Mouse (Mus musculus): ENCODE data around the gene Fut4.
"Not testable (repeated sequence)": the region's sequence is repeated elsewhere in the genome, so short reads cannot be mapped to it uniquely, and the experiment has no call there.

Gene Fut4

GRCm38 (mm10) chr9:14724755-14725420, 27.3 kb downstream of the Fut4 start:
- DNase-seq, result no peak

- no peak for DNase-seq
These were observed 30.6 kb downstream of the Fut4 start for GRCm38 (mm10) chr9:14721610-14722009.

DNA sequence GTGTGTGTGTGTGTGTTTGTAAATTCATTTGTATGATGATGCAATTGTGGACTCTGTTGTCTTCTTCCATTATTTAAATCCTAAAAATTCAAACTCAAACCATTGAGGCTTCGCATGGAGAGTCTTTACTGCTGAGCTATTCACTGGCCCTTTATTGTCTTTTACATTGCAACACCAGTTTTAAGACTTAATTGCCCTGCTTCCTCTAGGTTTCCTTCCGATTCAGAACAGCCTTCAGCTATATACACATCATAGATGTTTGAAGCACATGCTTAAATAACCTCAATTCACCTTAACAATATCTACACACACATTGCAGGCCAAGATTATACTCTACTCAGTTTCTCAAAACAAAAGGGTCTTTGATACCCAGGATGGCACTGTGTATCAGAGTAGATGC, 31.8 kb downstream of the Fut4 start:
- no peak for DNase-seq

GRCm38 (mm10) chr9:14718332-14718691, 33.9 kb downstream of the Fut4 start:
- DNase-seq, result peak; percentile 59

DNA sequence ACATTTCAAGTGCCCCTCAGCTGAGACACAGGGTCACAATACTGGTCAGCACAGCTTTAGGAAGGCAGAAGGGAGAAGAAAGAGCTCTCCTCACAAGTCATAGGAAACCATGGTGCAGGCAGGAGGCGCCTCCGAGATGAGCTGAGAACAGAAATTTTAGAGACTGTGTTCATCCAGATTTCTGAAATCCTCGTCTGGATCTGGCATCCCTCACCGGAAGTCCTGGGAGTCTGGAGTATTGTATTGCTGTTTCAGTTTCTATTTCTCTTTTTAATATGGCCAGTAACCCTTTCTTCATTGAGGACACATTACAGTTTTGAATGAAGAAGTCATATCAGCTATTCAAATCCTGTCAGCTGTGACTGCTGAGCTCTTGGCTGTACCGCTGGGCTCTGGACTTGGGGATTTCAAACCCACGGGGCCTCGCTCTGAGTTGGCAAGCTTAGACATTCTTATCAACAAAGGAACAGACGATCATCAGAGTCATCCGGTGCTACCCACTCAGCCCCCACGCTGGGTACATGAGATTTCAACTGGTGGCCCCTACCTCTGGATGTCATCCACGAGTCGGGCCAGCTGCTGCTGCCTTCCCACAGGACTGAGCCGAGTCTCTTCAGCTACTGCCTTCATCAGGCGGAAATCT, 34.4 kb downstream of the Fut4 start:
- DNase-seq, result peak; percentile 45

DNA sequence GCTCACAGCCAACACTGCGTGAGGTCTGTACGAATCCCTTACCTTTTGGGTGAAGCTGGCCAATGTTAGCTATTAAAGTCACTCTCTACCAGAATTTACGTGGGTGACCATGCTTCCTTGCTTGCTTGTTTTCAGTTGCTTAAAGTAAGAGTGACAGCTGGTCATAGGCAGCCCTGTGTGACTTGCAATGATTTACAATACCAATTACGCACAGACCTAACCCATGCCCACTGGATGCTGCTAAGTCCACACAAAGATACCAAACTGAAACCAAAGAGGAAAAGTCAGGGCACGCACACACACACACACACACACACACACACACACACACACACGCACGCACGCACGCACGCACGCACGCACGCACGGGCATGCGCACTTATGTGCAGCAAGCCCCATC, 36.9 kb downstream of the Fut4 start:
- DNase-seq, result no peak

DNA sequence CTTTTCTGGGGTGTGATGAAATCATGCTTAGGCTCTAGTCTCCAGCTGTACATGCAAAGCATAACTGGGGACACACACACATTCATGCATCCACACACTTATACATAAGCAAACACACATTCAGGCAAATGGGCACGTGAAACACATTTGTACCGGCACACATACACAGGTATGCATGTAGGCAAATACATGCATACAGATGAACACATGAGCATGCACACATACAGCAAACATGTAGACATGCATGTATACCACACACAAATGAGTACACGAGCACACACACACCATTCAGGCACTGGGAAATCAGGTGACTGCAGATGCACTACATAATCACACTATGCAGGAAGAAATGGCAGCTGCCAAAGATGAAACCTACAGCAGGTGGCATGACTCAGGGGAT, 41.3 kb downstream of the Fut4 start:
- no peak for DNase-seq

GRCm38 (mm10) chr9:14705321-14706162, 46.7 kb downstream of the Fut4 start:
- no peak for DNase-seq

DNA sequence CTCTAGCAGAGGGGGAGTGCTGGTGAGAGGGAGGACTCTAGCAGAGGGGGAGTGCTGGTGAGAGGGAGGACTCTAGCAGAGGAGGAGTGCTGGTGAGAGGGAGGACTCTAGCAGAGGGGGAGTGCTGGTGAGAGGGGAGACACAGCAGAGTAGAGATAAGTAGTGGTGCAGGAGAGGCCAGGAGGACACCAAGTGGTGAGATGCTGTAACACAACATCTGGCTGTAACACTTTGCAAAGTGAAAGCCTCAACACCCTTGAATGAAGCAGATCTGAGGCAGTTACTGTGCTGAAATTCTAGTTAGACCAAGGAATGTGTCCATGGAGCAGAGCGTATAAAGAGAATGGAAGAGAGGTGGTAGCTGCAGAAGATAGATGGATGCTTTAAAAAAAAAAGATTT, 51.4 kb downstream of the Fut4 start:
- not testable (repeated sequence) for DNase-seq

DNA sequence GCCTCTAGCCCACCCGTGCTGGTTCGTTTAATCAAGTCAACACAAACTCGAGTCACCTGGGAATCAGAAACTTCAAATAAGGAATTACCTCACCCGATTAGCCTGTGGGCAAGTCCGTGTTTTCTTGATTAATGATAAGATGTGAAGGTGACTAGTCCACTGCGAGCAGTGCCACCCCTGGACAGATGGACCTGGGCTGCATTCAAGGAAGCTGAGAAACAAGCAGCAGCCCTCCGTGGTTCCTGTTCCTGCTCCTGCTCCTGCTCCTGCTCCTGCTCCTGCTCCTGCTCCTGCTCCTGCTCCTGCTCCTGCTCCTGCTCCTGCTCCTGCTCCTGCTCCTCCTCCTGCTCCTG, 52.9 kb downstream of the Fut4 start:
- no peak for DNase-seq

- DNase-seq, result peak; percentile 95
These were observed 53.5 kb downstream of the Fut4 start for GRCm38 (mm10) chr9:14698582-14699287.
